Mouse (Mus musculus) liver, embryonic 12.5 days (tissue): ENCODE data around the gene Mettl15. TPM values are rescaled to one million over a fixed set of nuclear protein-coding genes. Genes with fewer than 3 reads are reported as not detected.
"Not testable (repeated sequence)": the region's sequence is repeated elsewhere in the genome, so short reads cannot be mapped to it uniquely, and the experiment has no call there.

Experiments used
- ATAC-seq: fragments of 200-750 bp; cut with Nextera tagmentation; 2 replicates; pipeline ENCODE4 v1.8.0; 2017; ENCODE audit warnings: moderate number of reproducible peaks, mild to moderate bottlenecking, moderate library complexity
- H3K27ac ChIP-seq: fragments of 300-500 bp; sonication (generic); 2 replicates; pipeline ENCODE4 v1.5.1; 2016; ENCODE audit warnings: mild to moderate bottlenecking
- H3K27me3 ChIP-seq: fragments of 300-500 bp; sonication (generic); replicated peaks from 2 replicates; pipeline ENCODE4 v1.6.1; 2016; ENCODE audit warnings: mild to moderate bottlenecking, moderate library complexity
- H3K36me3 ChIP-seq: fragments of 300-500 bp; sonication (generic); 2 replicates; pipeline ENCODE4 v1.6.1; 2016; ENCODE audit warnings: mild to moderate bottlenecking, moderate library complexity
- H3K4me1 ChIP-seq: fragments of 300-500 bp; sonication (generic); 2 replicates; pipeline ENCODE4 v1.6.1; 2016
- H3K4me2 ChIP-seq: fragments of 300-500 bp; sonication (generic); 2 replicates; pipeline ENCODE4 v1.6.1; 2016; ENCODE audit warnings: mild to moderate bottlenecking, moderate library complexity
- H3K4me3 ChIP-seq: fragments of 300-500 bp; sonication (generic); 2 replicates; pipeline ENCODE4 v1.5.1; 2016; ENCODE audit warnings: mild to moderate bottlenecking, moderate library complexity
- H3K9ac ChIP-seq: fragments of 300-500 bp; sonication (generic); 2 replicates; pipeline ENCODE4 v1.6.1; 2016; ENCODE audit warnings: mild to moderate bottlenecking, moderate library complexity
- H3K9me3 ChIP-seq: fragments of 300-500 bp; sonication (generic); replicated peaks from 2 replicates; pipeline ENCODE4 v1.6.1; 2016; ENCODE audit warnings: mild to moderate bottlenecking, moderate library complexity
- WGBS: fragments of 180-500 bp; shearing (Covaris S2); methylation state at CpG from one replicate; pipeline ENCODE4 v1.1.7; 2016; ENCODE audit not compliant: insufficient replicate concordance; 5-methylcytosine and 5-hydroxymethylcytosine counted together
- polyA plus RNA-seq: library from polyadenylated mRNA; unstranded; fragments of >200 nt; fragmentation: Nextera tagmentation; extraction: Ambion mirVana; gene quantifications from 2 replicates; pipeline ENCODE4 v1.2.1, GENCODE M21; 2016

Mettl15 gene
- polyA plus RNA-seq, 1 experiment from 2014 or later, result 9.5 TPM

DNA sequence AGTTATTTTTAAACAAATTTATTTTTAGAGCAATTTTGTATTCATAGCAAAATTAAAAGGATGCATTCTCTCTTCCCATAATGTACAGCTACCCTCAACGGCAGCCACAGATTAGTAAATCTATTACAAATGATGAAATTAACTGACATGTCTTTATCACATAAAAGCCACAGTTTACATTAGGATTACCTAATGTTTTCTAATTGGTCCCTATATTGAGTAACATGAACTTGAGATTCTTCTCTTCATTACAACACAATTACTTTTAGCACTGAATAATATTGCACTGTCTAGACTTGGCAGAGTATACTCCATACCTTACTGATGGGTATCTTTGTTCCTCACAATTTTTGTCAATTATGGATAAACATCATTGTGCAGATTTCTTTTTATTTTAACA is 17.8 kb downstream of the Mettl15 start:
- Histone ChIP-seq H3K4me2 (no peak overlapping the region), H3K4me3 (no peak overlapping the region), H3K36me3 (no peaks in the 10 kb centered on the region), H3K27me3 (no peaks in the 10 kb centered on the region), H3K4me1 (no peaks in the 10 kb centered on the region), H3K9ac (no peak overlapping the region), H3K9me3 (no peaks in the 10 kb centered on the region), H3K27ac (no peak overlapping the region)
- 71% methylated on average over 1 of the region's 1 CpGs for WGBS
- ATAC-seq, result no peak

DNA sequence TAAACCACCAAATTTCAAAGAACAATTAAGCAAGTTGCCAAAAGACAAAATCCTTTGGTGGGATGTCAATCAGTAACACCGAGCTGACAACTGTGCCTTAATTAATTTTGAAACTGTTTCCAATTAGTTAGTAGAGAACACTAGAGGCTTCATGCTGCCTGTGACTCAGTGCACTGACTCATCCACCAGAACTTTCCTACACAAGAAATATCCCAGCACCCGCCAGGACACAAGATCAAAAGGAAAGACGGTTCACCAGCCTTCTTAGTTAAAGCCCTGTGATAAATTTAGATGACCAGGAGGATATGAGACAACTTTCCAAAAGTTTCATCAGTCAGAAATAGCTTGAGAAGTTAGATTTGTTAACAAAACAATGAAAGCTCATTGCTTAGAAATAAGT is 38.6 kb downstream of the Mettl15 start:
- Histone ChIP-seq H3K36me3 (no peaks in the 10 kb centered on the region), H3K27me3 (no peaks in the 10 kb centered on the region), H3K4me3 (no peak overlapping the region), H3K4me1 (no peaks in the 10 kb centered on the region), H3K4me2 (no peak overlapping the region), H3K9ac (no peak overlapping the region), H3K9me3 (no peaks in the 10 kb centered on the region), H3K27ac (no peak overlapping the region)
- no peak for ATAC-seq
- 61% methylated on average over 3 of the region's 3 CpGs for WGBS

DNA sequence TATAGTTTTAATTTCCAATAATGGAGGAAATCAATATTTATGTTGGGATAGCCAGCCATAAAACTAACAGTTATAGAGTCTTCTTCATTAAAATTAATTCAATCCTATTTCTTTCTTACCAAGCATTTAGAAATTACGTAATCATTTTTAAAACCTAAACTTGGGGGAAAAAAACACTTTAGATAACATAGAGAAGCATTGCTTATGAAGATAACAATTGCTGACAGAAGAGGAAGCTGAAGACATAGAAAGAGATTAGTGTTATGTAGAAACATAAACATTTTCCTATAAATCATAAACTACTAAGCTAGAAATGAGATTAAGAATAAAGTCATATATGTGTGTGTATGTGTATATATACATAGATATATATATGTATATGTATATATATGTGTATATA is 44.8 kb downstream of the Mettl15 start:
- H3K4me3 ChIP-seq, result no peak overlapping the region
- no peak overlapping the region for H3K27ac ChIP-seq
- ATAC-seq, result no peak
- H3K9me3 ChIP-seq, result no peaks in the 10 kb centered on the region
- no peak overlapping the region for H3K9ac ChIP-seq
- no peak overlapping the region for H3K4me2 ChIP-seq
- H3K36me3 ChIP-seq, result no peaks in the 10 kb centered on the region
- no peaks in the 10 kb centered on the region for H3K27me3 ChIP-seq
- H3K4me1 ChIP-seq, result no peaks in the 10 kb centered on the region
- 76% methylated on average over 1 of the region's 1 CpGs for WGBS

DNA sequence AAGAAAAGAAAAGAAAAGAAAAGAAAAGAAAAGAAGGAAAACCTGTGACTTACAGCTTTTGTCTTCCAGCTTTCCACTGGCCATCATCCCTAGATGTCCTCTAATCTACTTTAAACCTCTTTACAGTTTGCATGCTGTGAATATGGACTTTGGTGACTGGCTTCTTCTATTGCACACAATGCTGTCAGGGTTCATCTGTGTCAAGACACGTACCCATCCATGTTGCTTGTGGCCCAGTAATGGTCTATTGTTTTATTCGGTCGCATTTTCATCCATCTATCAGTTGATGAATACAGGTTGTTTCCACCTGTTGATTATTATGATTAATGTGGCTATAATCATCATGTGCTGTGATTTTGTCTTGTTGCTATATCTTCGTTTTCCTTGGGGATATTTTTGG is 46.7 kb downstream of the Mettl15 start:
- no peak overlapping the region for H3K4me3 ChIP-seq
- H3K36me3 ChIP-seq, result no peaks in the 10 kb centered on the region
- no peak for ATAC-seq
- no peak overlapping the region for H3K9ac ChIP-seq
- no peak overlapping the region for H3K27ac ChIP-seq
- H3K27me3 ChIP-seq, result no peaks in the 10 kb centered on the region
- no peak overlapping the region for H3K4me2 ChIP-seq
- WGBS, result 65% methylated on average over 4 of the region's 4 CpGs
- H3K9me3 ChIP-seq, result no peaks in the 10 kb centered on the region
- H3K4me1 ChIP-seq, result no peaks in the 10 kb centered on the region

DNA sequence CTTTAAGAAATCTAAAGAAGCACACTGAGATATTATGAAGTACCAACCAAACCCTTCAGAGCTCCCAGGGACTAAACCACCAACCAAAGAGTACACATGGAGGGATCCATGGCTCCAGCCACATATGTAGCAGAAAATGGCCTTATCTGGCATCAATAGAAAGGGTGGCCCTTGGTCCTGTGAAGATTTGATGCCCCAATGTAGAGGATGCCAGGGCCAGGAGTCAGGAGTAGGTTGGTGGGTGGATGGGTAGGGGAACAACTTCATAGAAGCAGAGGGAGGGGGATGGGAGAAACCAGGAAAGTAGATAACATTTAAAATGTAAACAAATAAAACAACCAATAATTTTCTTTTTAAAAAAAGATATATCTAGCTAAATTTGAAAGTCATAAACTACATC is 50.1 kb downstream of the Mettl15 start:
- no peaks in the 10 kb centered on the region for H3K27me3 ChIP-seq
- H3K36me3 ChIP-seq, result no peaks in the 10 kb centered on the region
- ATAC-seq, result no peak
- no peaks in the 10 kb centered on the region for H3K9me3 ChIP-seq
- no peak overlapping the region for H3K9ac ChIP-seq
- H3K27ac ChIP-seq, result no peak overlapping the region
- no peaks in the 10 kb centered on the region for H3K4me1 ChIP-seq
- H3K4me3 ChIP-seq, result no peak overlapping the region
- no peak overlapping the region for H3K4me2 ChIP-seq

DNA sequence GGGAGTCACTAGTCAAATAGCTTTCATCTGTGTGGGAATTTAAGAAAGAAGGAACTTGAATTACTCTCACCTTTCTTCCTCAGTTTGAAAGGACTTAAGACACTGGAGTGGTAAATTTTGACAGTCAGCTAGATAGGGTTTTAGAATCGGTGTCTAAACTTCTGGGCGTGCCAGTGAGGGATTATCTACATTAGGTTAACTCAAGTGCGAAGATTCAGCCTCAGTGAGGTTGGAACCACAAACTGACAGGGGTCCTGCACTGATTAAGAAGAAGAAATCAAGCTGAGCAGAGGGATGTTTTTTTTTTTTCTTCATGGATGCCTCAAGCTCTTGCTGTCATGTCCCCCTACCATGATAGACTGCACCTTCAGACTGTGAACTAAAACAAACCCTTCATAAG is 53.4 kb downstream of the Mettl15 start:
- H3K4me1 ChIP-seq, result no peaks in the 10 kb centered on the region
- H3K27ac ChIP-seq, result no peak overlapping the region
- no peaks in the 10 kb centered on the region for H3K9me3 ChIP-seq
- WGBS, result 57% methylated on average over 3 of the region's 3 CpGs
- H3K36me3 ChIP-seq, result no peaks in the 10 kb centered on the region
- H3K4me3 ChIP-seq, result no peak overlapping the region
- no peaks in the 10 kb centered on the region for H3K27me3 ChIP-seq
- H3K4me2 ChIP-seq, result no peak overlapping the region
- no peak for ATAC-seq
- H3K9ac ChIP-seq, result no peak overlapping the region

DNA sequence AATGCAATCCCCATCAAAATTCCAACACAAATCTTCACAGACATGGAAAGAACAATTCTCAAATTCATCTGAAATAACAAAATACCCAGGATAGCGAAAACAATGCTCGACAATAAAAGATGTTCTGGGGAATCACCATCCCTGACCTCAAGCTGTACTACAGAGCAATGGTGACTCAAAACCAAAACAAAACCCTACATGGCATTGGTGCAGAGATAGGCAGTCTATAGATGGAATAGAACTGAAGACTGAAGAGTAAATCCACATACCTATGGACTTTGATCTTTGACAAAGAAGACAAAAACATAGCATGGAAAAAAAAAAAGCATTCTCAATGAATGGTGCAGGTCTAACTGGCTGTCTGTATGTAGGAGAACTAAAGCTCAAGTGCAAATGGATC is 59.1 kb downstream of the Mettl15 start:
- Histone ChIP-seq H3K4me2 (no peak overlapping the region), H3K36me3 (no peaks in the 10 kb centered on the region), H3K4me1 (no peaks in the 10 kb centered on the region), H3K9ac (no peak overlapping the region), H3K27me3 (no peaks in the 10 kb centered on the region), H3K27ac (no peak overlapping the region), H3K4me3 (no peak overlapping the region), H3K9me3 (no peaks in the 10 kb centered on the region)
- 62% methylated on average over 2 of the region's 2 CpGs for WGBS
- ATAC-seq, result no peak

DNA sequence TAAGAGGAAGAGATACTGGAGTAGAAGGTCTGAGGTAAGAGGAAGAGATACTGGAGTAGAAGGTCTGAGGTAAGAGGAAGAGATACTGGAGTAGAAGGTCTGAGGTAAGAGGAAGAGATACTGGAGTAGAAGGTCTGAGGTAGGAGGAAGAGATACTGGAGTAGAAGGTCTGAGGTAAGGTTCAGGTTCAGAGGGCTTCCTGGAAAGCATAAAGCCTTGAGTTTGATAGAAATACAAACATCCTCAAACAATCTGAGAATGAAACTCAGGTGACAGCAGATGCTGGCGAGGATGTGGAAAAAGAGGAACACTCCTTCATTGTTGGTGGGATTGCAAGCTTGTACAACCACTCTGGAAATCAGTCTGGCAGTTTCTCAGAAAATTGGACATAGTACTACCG is 63.9 kb downstream of the Mettl15 start:
- 67% methylated on average over 2 of the region's 2 CpGs for WGBS
- H3K27ac ChIP-seq, H3K4me1 ChIP-seq, H3K9ac ChIP-seq, H3K4me2 ChIP-seq, H3K36me3 ChIP-seq, ATAC-seq, H3K27me3 ChIP-seq, H3K4me3 ChIP-seq, H3K9me3 ChIP-seq: not testable (repeated sequence)

DNA sequence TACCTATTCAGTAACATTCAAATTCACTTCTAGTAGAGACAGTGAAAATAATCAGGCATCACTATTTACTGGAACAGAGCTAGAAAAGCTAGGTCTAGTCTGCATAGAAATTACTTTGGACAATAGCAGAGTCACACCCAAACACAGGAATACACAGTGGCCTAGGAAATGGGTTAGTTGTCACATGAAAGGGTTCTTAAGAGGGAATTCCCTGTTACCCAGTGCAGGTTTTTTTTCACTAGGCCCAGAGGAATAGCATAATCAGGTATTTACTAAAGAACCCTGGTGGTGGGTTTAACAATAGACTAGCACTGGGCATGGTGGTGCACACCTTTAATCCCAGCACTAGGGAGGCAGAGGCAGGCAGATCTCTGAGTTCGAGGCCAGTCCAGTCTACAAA is 69.9 kb downstream of the Mettl15 start:
- H3K27me3 ChIP-seq, ATAC-seq, H3K4me3 ChIP-seq, H3K4me1 ChIP-seq, H3K36me3 ChIP-seq, H3K4me2 ChIP-seq, H3K9ac ChIP-seq, H3K27ac ChIP-seq, H3K9me3 ChIP-seq: not testable (repeated sequence)
- WGBS, result 71% methylated on average over 1 of the region's 1 CpGs

DNA sequence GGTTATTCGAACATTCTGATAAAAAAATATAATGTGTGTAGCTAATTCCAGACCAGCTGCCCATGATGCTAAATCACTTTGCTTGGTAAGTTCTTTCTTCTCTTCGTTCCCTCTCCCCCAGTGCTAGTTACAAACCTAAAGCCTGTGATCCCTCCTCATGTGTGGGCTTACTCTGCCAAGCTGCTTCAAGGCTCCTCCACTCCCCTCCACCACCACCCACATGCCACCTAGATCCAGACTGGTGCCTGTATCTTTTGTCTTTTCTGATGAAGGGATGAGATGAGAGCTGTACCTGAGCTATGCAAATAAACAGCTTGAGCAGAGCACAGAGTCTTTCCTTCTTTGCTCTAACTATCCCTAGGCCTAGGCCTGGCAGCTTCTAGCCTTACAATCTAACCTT is 72.5 kb downstream of the Mettl15 start:
- Histone ChIP-seq H3K27me3 (no peaks in the 10 kb centered on the region), H3K4me2 (no peak overlapping the region), H3K27ac (no peak overlapping the region), H3K4me1 (no peaks in the 10 kb centered on the region), H3K9me3 (no peaks in the 10 kb centered on the region), H3K4me3 (no peak overlapping the region), H3K9ac (no peak overlapping the region), H3K36me3 (no peaks in the 10 kb centered on the region)
- 73% methylated on average over 2 of the region's 2 CpGs for WGBS
- no peak for ATAC-seq

DNA sequence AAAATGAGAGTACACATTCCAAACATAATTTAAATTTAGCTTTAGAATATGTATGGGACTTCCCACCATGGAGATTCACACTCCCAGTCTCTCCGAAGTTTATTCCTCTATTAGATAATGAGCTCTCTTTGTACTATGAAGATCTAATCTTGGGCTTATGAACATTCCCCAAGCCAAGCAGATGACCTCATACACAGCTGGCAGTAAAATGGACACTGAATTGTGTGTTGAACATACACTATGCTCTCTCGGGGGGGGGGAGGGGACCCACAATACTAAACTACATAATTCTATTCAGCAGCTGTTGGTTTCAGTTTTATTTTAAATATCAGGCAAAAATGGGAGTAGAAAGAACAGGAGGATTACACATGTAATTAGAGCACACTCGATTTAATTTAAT is 97.6 kb downstream of the Mettl15 start:
- Histone ChIP-seq H3K36me3 (no peaks in the 10 kb centered on the region), H3K27ac (no peak overlapping the region), H3K9me3 (no peaks in the 10 kb centered on the region), H3K4me2 (no peak overlapping the region), H3K4me3 (no peak overlapping the region), H3K27me3 (no peaks in the 10 kb centered on the region), H3K4me1 (no peaks in the 10 kb centered on the region), H3K9ac (no peak overlapping the region)
- 70% methylated on average over 3 of the region's 3 CpGs for WGBS
- ATAC-seq, result no peak

DNA sequence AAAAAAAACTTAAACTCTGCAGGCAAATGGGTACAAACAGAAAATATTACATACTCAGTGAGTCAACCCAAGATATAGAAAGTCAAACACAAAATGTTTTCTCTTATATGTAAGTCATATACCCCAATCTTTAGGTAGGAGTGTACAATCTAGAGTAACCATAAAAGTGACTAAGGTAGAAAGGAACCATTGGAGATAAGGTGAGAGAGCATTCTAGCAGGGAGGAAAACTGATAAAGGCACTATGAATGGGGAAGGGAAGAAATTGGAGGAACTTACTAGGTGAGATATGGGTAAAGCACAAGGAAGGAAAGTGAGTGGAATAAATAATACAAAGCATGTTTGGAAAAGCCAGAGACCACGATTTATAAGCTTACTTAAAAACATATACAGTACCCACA is 122.0 kb downstream of the Mettl15 start:
- no peaks in the 10 kb centered on the region for H3K27me3 ChIP-seq
- H3K9ac ChIP-seq, result no peak overlapping the region
- no peak overlapping the region for H3K27ac ChIP-seq
- no peak overlapping the region for H3K4me2 ChIP-seq
- H3K9me3 ChIP-seq, result no peaks in the 10 kb centered on the region
- no peak for ATAC-seq
- H3K4me1 ChIP-seq, result no peaks in the 10 kb centered on the region
- 28% methylated on average over 1 of the region's 1 CpGs for WGBS
- H3K4me3 ChIP-seq, result no peak overlapping the region
- no peaks in the 10 kb centered on the region for H3K36me3 ChIP-seq

DNA sequence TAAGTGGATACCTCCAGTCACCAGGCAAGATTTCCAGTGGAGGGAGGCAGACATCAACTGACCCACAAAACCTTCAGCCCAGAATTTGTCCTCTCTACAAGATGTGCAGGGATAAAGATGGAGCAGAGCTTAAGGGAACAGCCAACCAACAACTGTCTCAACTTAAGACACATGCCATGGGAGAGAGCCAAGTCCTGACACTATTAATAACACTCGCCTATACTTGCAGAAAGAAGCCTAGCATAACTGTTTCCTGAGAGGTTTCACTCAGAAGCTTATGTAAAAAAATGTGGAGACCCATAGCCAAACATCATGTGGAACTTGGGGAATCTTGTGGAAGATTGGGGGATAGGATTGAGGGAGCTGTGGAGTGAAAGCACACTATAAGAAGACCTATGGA is 124.4 kb downstream of the Mettl15 start:
- ATAC-seq, result no peak
- H3K36me3 ChIP-seq, result no peaks in the 10 kb centered on the region

More for the DNA sequence above, 124.4 kb downstream of the Mettl15 start:
- Histone ChIP-seq H3K27ac (no peak overlapping the region), H3K27me3 (no peaks in the 10 kb centered on the region), H3K9ac (no peak overlapping the region), H3K4me3 (no peak overlapping the region), H3K4me1 (no peaks in the 10 kb centered on the region), H3K4me2 (no peak overlapping the region), H3K9me3 (no peaks in the 10 kb centered on the region)
- 85% methylated on average over 1 of the region's 1 CpGs for WGBS
